Mouse (Mus musculus) bone marrow, adult 2 months (tissue): ENCODE data around the gene Mrpl14. TPM values are rescaled to one million over a fixed set of nuclear protein-coding genes. Genes with fewer than 3 reads are reported as not detected.
A peak's percentile ranks its signal among the peaks of the same experiment; 100 is the strongest.

Experiments used
- H3K27ac ChIP-seq: fragments of 200-500 bp; 2 replicates; pipeline ENCODE4 v1.5.1; 2012; ENCODE audit warnings: low read depth, mild to moderate bottlenecking, control low read depth, inconsistent platforms, low read length; ENCODE audit not compliant: control insufficient read depth, poor library complexity, insufficient read depth
- H3K4me1 ChIP-seq: fragments of 200-500 bp; 2 replicates; pipeline ENCODE4 v1.6.1; 2011; ENCODE audit warnings: low read length; ENCODE audit not compliant: control insufficient read depth, insufficient read depth
- H3K4me3 ChIP-seq: fragments of 200-500 bp; replicated peaks from 2 replicates; pipeline ENCODE3; 2011; ENCODE audit warnings: mild to moderate bottlenecking, low read depth, low read length, control low read depth; ENCODE audit not compliant: control insufficient read depth
- CTCF ChIP-seq: fragments of 200-500 bp; IDR thresholded peaks from 2 replicates; pipeline ENCODE4 v1.5.1; 2011; ENCODE audit warnings: low read length, control low read depth; ENCODE audit not compliant: control insufficient read depth, insufficient read depth
- POLR2A ChIP-seq: fragments of 200-500 bp; IDR thresholded peaks from 2 replicates; pipeline ENCODE4 v1.6.1; 2011; ENCODE audit warnings: low read depth, mild to moderate bottlenecking, control low read depth, low read length, borderline replicate concordance; ENCODE audit not compliant: control insufficient read depth
- WGBS: fragments of 180-500 bp; shearing (Covaris S2); methylation state at CpG from one replicate; pipeline ENCODE4 v1.1.7; 2018; 5-methylcytosine and 5-hydroxymethylcytosine counted together
- polyA plus RNA-seq: library from polyadenylated mRNA; stranded (reverse); fragments of >200 nt; gene quantifications from 2 replicates; pipeline ENCODE4 v1.2.4, GENCODE M21; 2011; ENCODE audit warnings: low replicate concordance; ENCODE audit not compliant: missing spikeins, insufficient read depth, insufficient read length

Mrpl14 gene
- polyA plus RNA-seq, 1 experiment: 43.4 TPM

- no peaks in the 10 kb centered on the region for H3K4me1 ChIP-seq
- H3K4me3 ChIP-seq: no peak overlapping the region
- 5% methylated on average over 25 of the region's 25 CpGs for WGBS
- no peak overlapping the region for H3K27ac ChIP-seq
- TF ChIP-seq POLR2A: no peak
- TF ChIP-seq CTCF: peak; percentile 87
Measured at GRCm38 (mm10) chr17:45723732-45724573, 37.8 kb downstream of the Mrpl14 start.

GRCm38 (mm10) chr17:45724574-45724921, 38.4 kb downstream of the Mrpl14 start:
- Histone ChIP-seq H3K27ac (no peak overlapping the region), H3K4me1 (no peaks in the 10 kb centered on the region), H3K4me3 (no peak overlapping the region)
- TF ChIP-seq CTCF: no peak
- WGBS: 94% methylated on average over 10 of the region's 10 CpGs

- 41% methylated on average over 7 of the region's 7 CpGs for WGBS
- no peaks in the 10 kb centered on the region for H3K4me1 ChIP-seq
- H3K27ac ChIP-seq: no peak overlapping the region
- no peak overlapping the region for H3K4me3 ChIP-seq
- no peak for TF ChIP-seq POLR2A
Measured at GRCm38 (mm10) chr17:45726249-45726648, 40.1 kb downstream of the Mrpl14 start.

GRCm38 (mm10) chr17:45727481-45727880, 41.4 kb downstream of the Mrpl14 start:
- 77% methylated on average over 2 of the region's 2 CpGs for WGBS
- no peaks in the 10 kb centered on the region for H3K4me1 ChIP-seq
- no peak for TF ChIP-seq CTCF
- TF ChIP-seq POLR2A: no peak
- no peak overlapping the region for H3K4me3 ChIP-seq
- H3K27ac ChIP-seq: no peak overlapping the region

- no peak overlapping the region for H3K27ac ChIP-seq
- no peaks in the 10 kb centered on the region for H3K4me1 ChIP-seq
- TF ChIP-seq CTCF: no peak
- no peak for TF ChIP-seq POLR2A
- no peak overlapping the region for H3K4me3 ChIP-seq
- 85% methylated on average over 8 of the region's 8 CpGs for WGBS
Measured at GRCm38 (mm10) chr17:45727983-45728723, 42.0 kb downstream of the Mrpl14 start.

GRCm38 (mm10) chr17:45729387-45729786, 43.3 kb downstream of the Mrpl14 start:
- no peaks in the 10 kb centered on the region for H3K4me1 ChIP-seq
- TF ChIP-seq CTCF: no peak
- TF ChIP-seq POLR2A: no peak
- H3K27ac ChIP-seq: no peak overlapping the region
- 76% methylated on average over 10 of the region's 10 CpGs for WGBS
- H3K4me3 ChIP-seq: no peak overlapping the region

GRCm38 (mm10) chr17:45730696-45731095, 44.6 kb downstream of the Mrpl14 start:
- no peak for TF ChIP-seq POLR2A
- no peak for TF ChIP-seq CTCF
- WGBS: 85% methylated on average over 4 of the region's 4 CpGs
- no peaks in the 10 kb centered on the region for H3K4me1 ChIP-seq
- H3K4me3 ChIP-seq: no peak overlapping the region
- no peak overlapping the region for H3K27ac ChIP-seq

- 32% methylated on average over 9 of the region's 9 CpGs for WGBS
- TF ChIP-seq CTCF (peak; percentile 84), POLR2A (no peak)
- no peaks in the 10 kb centered on the region for H3K4me1 ChIP-seq
- no peak overlapping the region for H3K27ac ChIP-seq
- H3K4me3 ChIP-seq: no peak overlapping the region
Measured at GRCm38 (mm10) chr17:45731172-45731864, 45.2 kb downstream of the Mrpl14 start.
